Mouse (Mus musculus) embryonic fibroblast, embryonic 13.5 days (primary cell): ENCODE measurements at regions not wholly inside any gene's neighbourhood (a gene's known extent, or its start where the extent isn't known, plus 50 kb on each side); places are given as distances from the start of the nearest gene placed in this dataset.

Experiments
- H3K27ac ChIP-seq: 2 replicates; pipeline ENCODE4 v1.5.1; 2012; ENCODE audit warnings: low read length, control low read depth, inconsistent platforms; ENCODE audit not compliant: insufficient read depth
- H3K4me1 ChIP-seq: 2 replicates; pipeline ENCODE4 v1.6.1; 2011; ENCODE audit warnings: low read length; ENCODE audit not compliant: control insufficient read depth, insufficient read depth
- H3K4me3 ChIP-seq: 2 replicates; pipeline ENCODE4 v1.5.1; 2011; ENCODE audit warnings: mild to moderate bottlenecking, control low read depth, low read length; ENCODE audit not compliant: insufficient read depth
- CTCF ChIP-seq: IDR thresholded peaks from 2 replicates; pipeline ENCODE4 v1.5.1; 2011; ENCODE audit warnings: mild to moderate bottlenecking, control low read depth, low read length, moderate library complexity, borderline replicate concordance; ENCODE audit not compliant: insufficient read depth
- POLR2A ChIP-seq: IDR thresholded peaks from 2 replicates; pipeline ENCODE4 v1.6.1; 2011; ENCODE audit warnings: low read depth, mild to moderate bottlenecking, control low read depth, low read length, moderate library complexity

- TF ChIP-seq CTCF = no peak
- no peak for TF ChIP-seq POLR2A
- peaks cover 5% of the 10 kb centered on the region for H3K4me1 ChIP-seq
- H3K27ac ChIP-seq = peak overlapping the region; percentile 50; the same call in 1 of the 2 replicates
- H3K4me3 ChIP-seq = no peak overlapping the region
Observed at GRCm38 (mm10) chr4:10235324-10235723, 639.0 kb upstream of the 2610301B20Rik start.

- peaks cover 15% of the 10 kb centered on the region for H3K4me1 ChIP-seq
- TF ChIP-seq POLR2A = no peak
- TF ChIP-seq CTCF = no peak
- no peak overlapping the region for H3K4me3 ChIP-seq
- H3K27ac ChIP-seq = peak overlapping the region; percentile 99
Observed at GRCm38 (mm10) chr4:10242117-10242516, 632.2 kb upstream of the 2610301B20Rik start.

- Histone ChIP-seq H3K27ac (peak overlapping the region; percentile 99), H3K4me3 (no peak overlapping the region), H3K4me1 (peaks cover 15% of the 10 kb centered on the region)
- TF ChIP-seq CTCF (no peak), POLR2A (no peak)
Observed at GRCm38 (mm10) chr4:10242909-10243308, 631.4 kb upstream of the 2610301B20Rik start.

GRCm38 (mm10) chr4:10254029-10254690, 620.1 kb upstream of the 2610301B20Rik start:
- H3K4me3 ChIP-seq = no peak overlapping the region
- no peak for TF ChIP-seq CTCF
- H3K4me1 ChIP-seq = no peaks in the 10 kb centered on the region
- no peak overlapping the region for H3K27ac ChIP-seq

GRCm38 (mm10) chr4:10257537-10257936, 616.8 kb upstream of the 2610301B20Rik start:
- Histone ChIP-seq H3K4me3 (no peak overlapping the region), H3K4me1 (no peaks in the 10 kb centered on the region), H3K27ac (no peak overlapping the region)
- TF ChIP-seq CTCF (no peak), POLR2A (no peak)

GRCm38 (mm10) chr4:10260351-10260750, 613.9 kb upstream of the 2610301B20Rik start:
- no peak overlapping the region for H3K27ac ChIP-seq
- H3K4me1 ChIP-seq = no peaks in the 10 kb centered on the region
- TF ChIP-seq POLR2A = no peak
- no peak for TF ChIP-seq CTCF
- no peak overlapping the region for H3K4me3 ChIP-seq

- H3K4me1 ChIP-seq = peaks cover 3% of the 10 kb centered on the region; the same call in 1 of the 2 replicates
- TF ChIP-seq CTCF (no peak), POLR2A (no peak)
- H3K4me3 ChIP-seq = no peak overlapping the region
- H3K27ac ChIP-seq = peak overlapping the region; percentile 88
Observed at GRCm38 (mm10) chr4:10265942-10266341, 608.4 kb upstream of the 2610301B20Rik start.

GRCm38 (mm10) chr4:10285562-10285961, 588.7 kb upstream of the 2610301B20Rik start:
- Histone ChIP-seq H3K4me1 (no peaks in the 10 kb centered on the region), H3K27ac (no peak overlapping the region), H3K4me3 (no peak overlapping the region)
- TF ChIP-seq POLR2A = no peak
- no peak for TF ChIP-seq CTCF

GRCm38 (mm10) chr4:10290326-10290725, 584.0 kb upstream of the 2610301B20Rik start:
- TF ChIP-seq CTCF (no peak), POLR2A (no peak)
- H3K4me3 ChIP-seq = no peak overlapping the region
- H3K4me1 ChIP-seq = no peaks in the 10 kb centered on the region
- H3K27ac ChIP-seq = no peak overlapping the region

- H3K4me3 ChIP-seq = no peak overlapping the region
- TF ChIP-seq CTCF (no peak), POLR2A (no peak)
- H3K4me1 ChIP-seq = no peaks in the 10 kb centered on the region
- H3K27ac ChIP-seq = no peak overlapping the region
Observed at GRCm38 (mm10) chr4:10295012-10295530, 579.2 kb upstream of the 2610301B20Rik start.

- TF ChIP-seq CTCF (no peak), POLR2A (no peak)
Observed at GRCm38 (mm10) chr4:10296220-10296619, 578.1 kb upstream of the 2610301B20Rik start.

More at GRCm38 (mm10) chr4:10296220-10296619, 578.1 kb upstream of the 2610301B20Rik start:
- no peaks in the 10 kb centered on the region for H3K4me1 ChIP-seq
- no peak overlapping the region for H3K4me3 ChIP-seq
- no peak overlapping the region for H3K27ac ChIP-seq
